Mouse (Mus musculus) limb, embryonic 14.5 days (tissue): Measurements from ENCODE around the gene St7l. TPM values are rescaled to one million over a fixed set of nuclear protein-coding genes. Genes with fewer than 3 reads are reported as not detected.

Source experiments
- ATAC-seq: fragments of 200-750 bp; cut with Nextera tagmentation; 2 replicates; pipeline ENCODE4 v1.8.0; 2017; ENCODE audit warnings: low read depth, moderate number of reproducible peaks, moderate TSS enrichment; ENCODE audit not compliant: low FRiP score
- DNase-seq: peaks from one replicate; pipeline ENCODE4 v3.0.0-alpha.2; 2015; ENCODE audit warnings: low spot score
- H3K27ac ChIP-seq: fragments of 300-500 bp; sonication (generic); replicated peaks from 2 replicates; pipeline ENCODE4 v1.5.1; 2014; ENCODE audit warnings: low read depth, mild to moderate bottlenecking, low read length, moderate library complexity, mixed read lengths
- H3K27me3 ChIP-seq: fragments of 300-500 bp; sonication (generic); 2 replicates; pipeline ENCODE4 v1.6.1; 2014; ENCODE audit warnings: low read length, mixed read lengths; ENCODE audit not compliant: control insufficient read depth, insufficient read depth
- H3K36me3 ChIP-seq: fragments of 300-500 bp; sonication (generic); 2 replicates; pipeline ENCODE4 v1.6.1; 2014; ENCODE audit warnings: mild to moderate bottlenecking, low read length, moderate library complexity, mixed read lengths; ENCODE audit not compliant: control insufficient read depth, insufficient read depth
- H3K4me1 ChIP-seq: fragments of 300-500 bp; sonication (generic); 2 replicates; pipeline ENCODE4 v1.6.1; 2014; ENCODE audit warnings: antibody characterized with exemption, low read length, mixed read lengths; ENCODE audit not compliant: control insufficient read depth, insufficient read depth
- H3K4me2 ChIP-seq: fragments of 300-500 bp; sonication (generic); replicated peaks from 2 replicates; pipeline ENCODE4 v1.6.1; 2014; ENCODE audit warnings: low read depth, mild to moderate bottlenecking, low read length, moderate library complexity; ENCODE audit not compliant: severe bottlenecking
- H3K4me3 ChIP-seq: fragments of 300-500 bp; sonication (generic); replicated peaks from 2 replicates; pipeline ENCODE4 v1.5.1; 2014; ENCODE audit warnings: low read length
- H3K9ac ChIP-seq: fragments of 300-500 bp; sonication (generic); 2 replicates; pipeline ENCODE4 v1.6.1; 2014; ENCODE audit warnings: mild to moderate bottlenecking, low read depth, low read length, moderate library complexity; ENCODE audit not compliant: severe bottlenecking
- H3K9me3 ChIP-seq: fragments of 300-500 bp; sonication (generic); 2 replicates; pipeline ENCODE4 v1.6.1; 2016; ENCODE audit warnings: low read length; ENCODE audit not compliant: control insufficient read depth
- POLR2A ChIP-seq: fragments of 200-500 bp; IDR thresholded peaks from 2 replicates; pipeline ENCODE4 v1.8.0; 2012; ENCODE audit warnings: inconsistent platforms, mild to moderate bottlenecking, moderate library complexity, borderline replicate concordance; ENCODE audit not compliant: insufficient read depth, insufficient read length; ENCODE audit errors: extremely low read depth
- WGBS: fragments of 180-500 bp; shearing (Covaris S2); extraction: QIAGEN DNeasy Blood & Tissue Kit; methylation state at CpG from one replicate; pipeline ENCODE4 v1.1.7; 2014; 5-methylcytosine and 5-hydroxymethylcytosine counted together
- polyA plus RNA-seq, 2 experiments: library from polyadenylated mRNA; depleted of rRNA in 1 of 2; stranded (reverse) in 1 of 2; unstranded in 1 of 2; fragments of >200 nt; fragmentation: Nextera tagmentation in 1 of 2; extraction: Ambion mirVana in 1 of 2; gene quantifications; 2 replicates each; pipeline versions ENCODE4 v1.2.1 to v1.2.3; 2012 to 2014

St7l gene
- polyA plus RNA-seq, 2 experiments: 18.4 to 40.4 TPM

DNA sequence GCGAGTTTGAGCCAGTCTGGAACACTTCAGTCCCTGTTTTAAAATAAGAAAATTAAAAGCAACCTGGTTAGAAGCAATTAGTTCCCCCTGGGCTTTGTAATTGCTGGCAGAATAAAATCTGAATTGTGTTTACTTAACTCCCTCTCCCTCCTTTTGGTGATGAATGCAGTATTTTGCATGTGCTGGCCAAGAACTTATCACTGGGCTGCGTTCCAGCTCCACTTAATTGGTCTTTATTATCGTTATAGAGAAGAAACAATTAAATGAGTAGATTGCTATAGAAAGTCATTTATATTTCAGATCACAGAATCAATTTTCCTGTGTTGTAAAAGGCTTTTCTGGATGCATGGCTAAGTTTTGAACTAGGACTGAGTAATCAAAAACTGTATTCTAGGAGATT, 32.3 kb downstream of the St7l start:
- DNase-seq: no peak
- no peaks in the 10 kb centered on the region for H3K27me3 ChIP-seq
- WGBS: 75% methylated on average over 3 of the region's 3 CpGs
- no peak for TF ChIP-seq POLR2A
- H3K36me3 ChIP-seq: peaks cover 68% of the 10 kb centered on the region
- no peak overlapping the region for H3K9ac ChIP-seq
- no peak overlapping the region for H3K4me2 ChIP-seq
- H3K27ac ChIP-seq: no peak overlapping the region
- no peaks in the 10 kb centered on the region for H3K4me1 ChIP-seq
- H3K9me3 ChIP-seq: no peaks in the 10 kb centered on the region
- H3K4me3 ChIP-seq: no peak overlapping the region
- ATAC-seq: no peak

DNA sequence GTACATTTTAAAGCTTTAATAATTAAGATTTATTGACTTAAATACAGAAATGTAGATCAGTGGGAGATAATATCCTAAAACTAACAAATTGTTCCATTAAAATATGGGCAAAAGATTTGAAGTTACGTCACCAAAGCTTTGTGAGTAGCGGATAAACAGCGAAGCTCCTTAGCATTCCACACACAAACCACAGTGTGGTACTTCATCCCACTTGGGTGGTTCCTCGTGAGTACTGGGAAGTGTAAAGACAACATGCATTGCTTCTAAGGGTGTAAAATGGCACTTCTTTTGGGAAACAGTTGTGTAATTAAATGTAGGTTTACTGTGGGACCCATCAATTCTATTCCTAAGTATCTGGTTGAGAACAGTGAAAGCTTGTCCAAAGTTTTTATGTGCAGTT, 37.3 kb downstream of the St7l start:
- Histone ChIP-seq H3K9ac (no peak overlapping the region), H3K27me3 (no peaks in the 10 kb centered on the region), H3K27ac (no peak overlapping the region), H3K4me2 (no peak overlapping the region), H3K9me3 (no peaks in the 10 kb centered on the region), H3K36me3 (peaks cover 56% of the 10 kb centered on the region), H3K4me1 (no peaks in the 10 kb centered on the region), H3K4me3 (no peak overlapping the region)
- no peak for TF ChIP-seq POLR2A
- WGBS: 90% methylated on average over 4 of the region's 4 CpGs
- ATAC-seq (no peak), DNase-seq (no peak)

DNA sequence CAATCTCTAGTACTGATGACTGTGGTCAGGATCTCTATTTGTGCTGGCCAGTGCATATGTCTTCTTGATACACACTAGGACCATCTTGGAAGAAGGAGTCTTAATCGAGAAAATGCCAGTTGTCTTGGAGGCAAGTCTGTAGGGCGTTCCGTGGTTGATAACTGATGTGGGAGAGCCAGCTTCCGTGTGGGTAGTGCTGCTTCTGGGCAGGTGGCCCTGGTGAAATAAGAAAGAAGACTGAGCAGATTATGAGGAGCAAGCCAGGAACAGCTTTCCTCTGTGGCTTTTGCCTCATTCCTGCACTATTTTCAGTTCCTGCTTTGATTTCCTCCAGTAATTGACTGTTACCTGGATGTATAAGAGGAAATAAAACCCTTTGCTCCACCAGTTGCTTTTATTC, 41.6 kb downstream of the St7l start:
- Histone ChIP-seq H3K9ac (no peak overlapping the region), H3K27me3 (no peaks in the 10 kb centered on the region), H3K4me1 (no peaks in the 10 kb centered on the region), H3K36me3 (peaks cover 31% of the 10 kb centered on the region), H3K27ac (no peak overlapping the region), H3K4me2 (no peak overlapping the region), H3K4me3 (no peak overlapping the region), H3K9me3 (no peaks in the 10 kb centered on the region)
- DNase-seq (no peak), ATAC-seq (no peak)
- 94% methylated on average over 4 of the region's 4 CpGs for WGBS
- TF ChIP-seq POLR2A: no peak

DNA sequence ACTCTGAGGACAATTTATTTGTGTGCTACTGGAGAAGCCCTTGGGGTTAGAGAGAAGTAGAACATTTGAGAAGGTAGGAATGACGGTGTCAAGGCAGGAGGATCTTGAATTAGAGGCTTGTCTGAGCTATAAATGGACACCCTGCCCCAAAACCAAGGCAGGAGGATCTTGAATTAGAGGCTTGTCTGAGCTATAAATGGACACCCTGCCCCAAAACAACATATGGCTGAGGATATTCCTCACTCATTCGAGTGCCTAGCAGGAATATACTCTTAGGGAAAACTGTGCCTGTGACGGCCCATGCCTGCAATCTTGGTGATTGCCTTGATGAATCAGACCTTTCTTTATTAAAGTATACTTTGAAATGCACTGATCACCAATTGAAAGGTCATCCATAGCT, 42.2 kb downstream of the St7l start:
- Histone ChIP-seq H3K9ac (no peak overlapping the region), H3K4me1 (no peaks in the 10 kb centered on the region), H3K36me3 (peaks cover 31% of the 10 kb centered on the region), H3K4me3 (no peak overlapping the region), H3K4me2 (no peak overlapping the region), H3K9me3 (no peaks in the 10 kb centered on the region), H3K27ac (no peak overlapping the region), H3K27me3 (no peaks in the 10 kb centered on the region)
- WGBS: 87% methylated on average over 3 of the region's 3 CpGs
- ATAC-seq (no peak), DNase-seq (no peak)
- TF ChIP-seq POLR2A: no peak

DNA sequence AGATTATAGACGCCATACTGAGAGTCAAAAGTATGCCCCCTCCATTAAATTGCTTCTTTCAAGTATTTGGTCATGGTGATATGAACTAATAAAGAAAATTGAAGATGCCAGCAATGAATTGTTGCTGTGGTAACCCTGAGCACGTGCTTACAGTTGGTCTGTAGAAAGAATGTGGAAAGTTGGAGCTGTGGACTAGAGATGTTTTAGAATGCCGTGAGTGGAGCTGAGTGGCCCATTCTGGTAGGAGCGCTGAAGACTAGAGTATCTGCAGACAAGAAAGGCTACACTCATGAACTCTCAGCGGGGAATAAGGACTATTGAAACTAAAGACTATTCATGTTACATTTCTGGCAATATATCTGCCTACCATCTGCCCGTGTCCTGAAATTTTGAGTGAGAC, 45.4 kb downstream of the St7l start:
- TF ChIP-seq POLR2A: no peak
- no peak for DNase-seq

DNA sequence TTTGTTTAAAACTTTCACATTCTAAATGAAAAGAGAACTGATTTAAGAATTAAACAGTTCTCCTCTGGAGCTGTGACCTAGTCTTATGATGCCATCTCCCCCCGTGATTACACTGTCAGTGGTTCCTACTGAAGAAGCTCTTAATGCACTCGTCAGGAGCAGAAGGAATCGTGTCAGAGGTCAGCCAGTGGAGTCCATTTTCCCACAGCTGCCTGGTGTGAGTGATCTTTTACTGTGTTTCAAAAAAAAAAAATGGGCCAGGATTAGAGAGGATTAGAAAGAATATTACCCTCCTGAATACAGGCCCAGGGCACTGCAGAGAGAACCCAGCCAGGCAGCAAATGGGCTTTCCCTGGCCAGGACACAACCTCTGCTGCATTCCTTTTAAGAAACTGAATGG, 51.2 kb downstream of the St7l start:
- Histone ChIP-seq H3K4me1 (no peaks in the 10 kb centered on the region), H3K27me3 (no peaks in the 10 kb centered on the region), H3K9ac (no peak overlapping the region), H3K36me3 (peaks cover 16% of the 10 kb centered on the region), H3K9me3 (no peaks in the 10 kb centered on the region), H3K4me2 (no peak overlapping the region), H3K4me3 (no peak overlapping the region), H3K27ac (no peak overlapping the region)
- TF ChIP-seq POLR2A: no peak
- ATAC-seq (no peak), DNase-seq (no peak)
- 47% methylated on average over 3 of the region's 3 CpGs for WGBS

More for the DNA sequence above, 45.4 kb downstream of the St7l start:
- H3K4me2 ChIP-seq: no peak overlapping the region
- H3K9me3 ChIP-seq: no peaks in the 10 kb centered on the region
- H3K4me3 ChIP-seq: no peak overlapping the region
- no peaks in the 10 kb centered on the region for H3K4me1 ChIP-seq
- WGBS: 92% methylated on average over 6 of the region's 6 CpGs
- H3K27me3 ChIP-seq: no peaks in the 10 kb centered on the region
- H3K9ac ChIP-seq: no peak overlapping the region
- H3K27ac ChIP-seq: no peak overlapping the region
- no peak for ATAC-seq
- peaks cover 25% of the 10 kb centered on the region for H3K36me3 ChIP-seq
